Mouse (Mus musculus) megakaryocyte, embryonic 14.5 days (primary cell): ENCODE data around the gene Ppp3ca.

Experiments
- FLI1 ChIP-seq: IDR thresholded peaks from 2 replicates; pipeline ENCODE4 v1.6.1; 2012; ENCODE audit warnings: low read length, inconsistent platforms, mixed read lengths
- GATA1 ChIP-seq: IDR thresholded peaks from 3 replicates; pipeline ENCODE4 v1.6.1; 2012; ENCODE audit warnings: mixed read lengths, low read length, inconsistent platforms, borderline replicate concordance

DNA sequence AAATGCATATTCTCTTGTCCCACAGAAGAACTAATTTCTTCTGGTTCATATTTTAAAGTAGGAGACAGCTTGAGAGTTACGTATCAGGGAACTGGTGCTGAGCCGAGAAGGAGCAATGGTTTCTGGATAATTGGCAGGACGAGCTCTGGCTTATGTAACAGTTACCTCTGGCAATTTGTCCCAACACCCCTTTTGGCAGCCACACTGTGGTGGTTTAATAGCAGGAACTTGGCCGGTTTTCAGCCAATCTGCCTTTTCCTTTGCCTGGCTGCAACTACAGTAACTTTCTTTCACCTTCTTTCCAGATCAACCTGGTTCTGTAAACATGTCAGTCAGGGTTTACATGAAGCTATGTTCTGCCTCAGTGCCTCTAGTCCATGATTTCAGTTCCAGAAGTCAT, 299.9 kb downstream of the Ppp3ca start:
- TF ChIP-seq FLI1: no peak
- TF ChIP-seq GATA1: no peak
